Mouse (Mus musculus): ENCODE measurements around the gene Mblac2.
A peak's percentile ranks its signal among the peaks of the same experiment; 100 is the strongest.

The Mblac2 gene

DNA sequence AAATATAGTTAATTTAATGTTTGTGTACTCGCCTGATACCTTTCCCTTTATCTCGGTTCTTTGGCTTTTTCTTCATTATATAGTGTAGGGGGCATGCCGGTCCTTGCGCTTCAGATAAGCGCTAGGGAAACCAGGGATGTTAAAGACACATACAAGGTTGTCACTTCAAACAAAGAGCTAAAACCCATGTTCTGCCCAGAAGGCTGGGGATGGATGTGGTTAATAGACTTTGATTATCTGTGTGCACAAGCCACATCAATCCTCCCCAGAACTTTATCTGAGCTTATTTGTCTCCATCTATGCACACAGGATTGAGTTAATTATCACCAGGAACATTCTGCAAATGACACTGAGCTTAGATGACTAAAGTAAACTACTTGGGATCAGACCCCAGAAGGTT lies 25.5 kb downstream of the Mblac2 start:
- DNase-seq (ENCODE audit: low read depth, low spot score): no peak

DNA sequence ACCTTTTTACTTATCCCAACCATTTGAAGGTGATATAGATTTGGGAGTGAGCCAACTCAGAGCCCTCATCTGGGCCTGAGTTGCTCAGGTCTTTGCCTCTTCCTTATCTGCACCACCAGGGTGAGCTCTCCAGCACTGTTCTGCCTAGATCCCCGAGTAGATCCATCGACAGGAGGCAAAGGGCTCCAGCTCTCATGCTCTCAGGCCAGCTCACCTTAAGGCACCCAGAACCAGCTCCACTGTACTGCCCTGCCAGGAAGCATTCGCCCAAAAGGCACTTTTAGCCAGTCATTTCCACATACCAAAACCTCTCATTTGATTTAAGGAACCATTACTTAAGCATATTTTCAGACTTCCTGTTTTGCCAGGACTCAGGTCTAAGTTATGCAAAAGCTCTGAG lies 29.8 kb downstream of the Mblac2 start:
- DNase-seq (ENCODE audit: low read depth, low spot score): no peak

DNA sequence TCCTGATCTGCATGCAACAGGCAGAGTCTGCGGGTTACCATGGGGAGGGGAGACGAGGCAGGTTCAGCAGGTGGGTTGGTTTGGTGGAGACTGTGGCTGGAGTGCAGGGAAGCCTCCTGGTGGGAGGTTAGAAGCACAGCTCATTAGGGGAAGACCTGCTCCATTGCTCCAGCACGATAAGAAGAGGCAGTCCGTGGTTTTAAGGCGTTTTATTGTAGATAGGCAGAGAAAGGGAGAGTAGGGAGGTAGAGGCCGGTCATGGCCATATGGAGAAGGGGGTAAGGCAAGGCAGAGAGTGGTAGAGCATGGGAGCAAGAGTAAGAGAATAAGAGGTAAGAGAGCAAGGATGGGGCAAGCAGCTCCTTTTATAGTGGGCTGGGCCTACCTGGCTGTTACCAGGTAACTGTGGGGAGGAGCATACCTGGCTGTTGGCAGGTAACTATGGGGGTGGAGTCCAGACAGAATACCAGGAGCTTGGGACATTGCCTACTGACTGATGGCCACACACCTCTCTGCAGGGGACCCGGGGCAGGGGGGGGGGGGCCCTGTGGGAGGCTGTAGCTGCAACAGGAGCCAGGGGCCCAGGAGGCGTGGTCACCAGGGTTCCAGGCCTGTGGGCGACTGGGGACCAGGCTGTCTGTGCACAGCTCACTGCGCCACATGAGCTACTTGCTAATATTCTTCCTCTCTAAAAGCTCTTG lies 32.4 kb downstream of the Mblac2 start:
- DNase-seq (ENCODE audit: low read depth, low spot score): no peak

DNA sequence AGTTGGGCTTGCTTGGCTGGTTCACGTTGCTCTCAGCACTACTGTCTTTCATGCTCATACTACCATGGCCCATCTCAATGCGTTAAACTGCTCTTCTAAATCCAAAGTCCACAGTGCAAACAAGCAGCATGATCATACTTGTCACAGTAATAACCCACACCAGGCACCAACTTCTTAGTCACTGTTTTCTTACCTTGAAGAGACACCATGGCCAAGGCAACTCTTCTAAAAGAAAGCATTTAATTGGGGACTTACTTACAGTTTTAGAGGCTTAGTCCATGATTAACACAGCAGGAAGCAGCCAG lies 32.9 kb downstream of the Mblac2 start:
- DNase-seq (ENCODE audit: low read depth, low spot score): no peak

DNA sequence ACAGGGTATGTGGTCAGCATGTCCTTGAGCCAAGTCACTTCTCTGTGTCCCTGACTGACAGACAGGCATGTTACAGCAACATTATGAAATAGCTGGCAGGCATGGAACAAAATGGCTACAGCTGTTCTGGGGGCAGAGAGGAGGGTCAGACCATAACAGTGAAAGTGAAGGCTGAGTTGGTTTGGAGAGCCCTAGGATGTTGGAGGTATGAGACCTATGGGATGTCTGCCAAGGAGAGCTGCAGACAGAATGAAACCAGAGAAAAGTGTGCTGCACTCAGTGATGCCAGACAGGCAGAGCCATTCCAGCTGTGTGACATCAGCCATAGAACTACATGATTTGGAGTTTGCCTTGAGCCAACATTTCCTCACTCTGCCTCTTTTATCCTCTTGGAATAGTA lies 43.7 kb downstream of the Mblac2 start:
- no peak for DNase-seq (ENCODE audit: low read depth, low spot score)

DNA sequence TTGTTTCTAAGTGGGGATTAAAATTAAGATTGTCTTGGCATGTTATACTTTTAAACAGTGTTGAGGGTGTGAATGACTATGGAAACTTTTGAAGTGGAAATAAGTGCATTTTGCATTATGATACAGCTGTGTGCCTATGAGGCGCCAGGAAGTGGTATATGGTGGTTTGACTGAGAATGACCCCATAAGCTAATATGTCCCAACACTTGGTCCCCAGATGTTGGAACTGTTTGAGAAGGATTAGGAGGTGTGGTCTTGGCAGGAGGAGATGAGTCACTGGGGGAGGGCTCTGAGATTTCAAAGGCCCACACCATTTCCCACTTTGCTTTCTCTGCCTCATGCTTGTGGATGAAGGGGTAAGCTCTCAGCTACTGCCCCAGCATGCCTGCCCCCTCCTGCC lies 44.2 kb downstream of the Mblac2 start:
- DNase-seq (ENCODE audit: low read depth, low spot score): no peak

DNA sequence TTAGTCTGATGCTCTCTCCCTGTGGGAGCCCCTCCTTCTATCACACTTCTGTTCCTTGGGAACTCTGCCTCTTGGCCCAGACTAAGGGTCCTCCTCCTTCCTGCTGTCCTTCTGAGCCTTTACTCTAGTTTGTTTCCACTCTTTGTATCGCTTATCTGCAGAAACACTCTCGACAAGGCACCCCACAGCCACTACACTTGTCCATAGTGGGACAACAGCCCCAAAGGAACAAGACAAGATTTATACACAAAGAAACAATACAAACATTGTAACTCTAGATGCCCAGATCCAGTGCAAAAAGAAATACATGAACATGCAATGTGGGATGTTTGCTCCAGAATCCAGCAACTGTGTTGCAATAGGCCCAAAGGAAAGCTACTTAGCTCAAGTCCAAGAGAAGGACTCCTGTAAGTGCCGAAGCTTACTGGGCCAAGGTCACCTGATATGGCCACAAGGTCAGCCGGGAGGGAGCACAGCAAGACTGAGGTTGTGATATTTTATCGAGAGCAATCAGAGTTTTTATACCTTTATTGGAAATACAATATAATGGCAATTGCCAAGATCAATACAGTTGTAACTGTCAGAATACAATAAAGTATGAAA lies 46.0 kb downstream of the Mblac2 start:
- no peak for DNase-seq (ENCODE audit: low read depth, low spot score)

DNA sequence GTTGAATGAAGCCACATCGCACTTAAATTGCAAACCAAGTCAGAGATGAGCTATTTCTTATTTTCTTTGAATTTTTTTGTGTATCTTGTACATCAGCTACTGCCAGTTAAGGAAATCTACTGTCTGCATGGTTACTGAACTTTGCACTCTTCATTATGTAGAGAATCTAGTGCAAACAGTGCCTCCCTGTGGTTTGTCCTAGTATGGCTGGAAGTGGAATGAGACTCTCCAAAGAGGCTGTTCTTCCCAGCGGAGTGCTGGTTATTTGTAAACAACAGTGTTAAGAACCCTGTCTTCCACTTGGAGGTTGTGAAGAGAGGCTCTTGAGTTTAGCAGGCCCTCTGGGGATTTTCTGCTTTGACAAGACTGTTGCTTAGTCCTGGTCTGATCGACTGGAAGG lies 49.2 kb downstream of the Mblac2 start:
- peak; percentile 33 for DNase-seq (ENCODE audit: low read depth, low spot score)

DNA sequence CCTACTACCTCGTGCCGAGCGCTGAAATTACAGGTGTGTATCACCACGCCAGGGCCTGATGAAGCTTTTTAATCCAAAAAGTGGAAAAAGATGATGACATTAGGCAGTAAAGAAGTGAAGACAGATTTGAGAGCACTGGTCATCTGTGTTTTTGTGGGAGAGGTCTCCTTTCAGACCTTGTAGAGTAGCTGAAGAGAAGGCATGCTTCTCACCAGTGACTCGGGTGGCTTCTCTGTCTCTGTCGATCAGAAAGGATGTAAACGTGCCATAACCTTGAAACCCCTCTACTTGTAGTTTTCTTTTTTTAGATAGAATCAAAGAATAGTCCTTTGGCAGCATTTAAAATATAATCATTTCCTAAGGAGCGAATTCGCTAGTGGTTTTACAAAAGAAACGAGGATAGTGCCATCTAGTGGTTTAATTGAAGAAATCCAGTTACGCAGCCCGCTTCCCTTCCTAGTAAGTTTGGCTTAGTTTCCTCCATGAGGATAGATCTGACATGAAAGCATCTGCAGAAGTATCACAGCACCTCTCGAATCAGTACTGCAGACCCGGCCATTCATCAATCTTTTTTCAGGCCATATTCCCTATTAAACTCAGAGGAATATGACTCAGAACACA lies 50.5 kb downstream of the Mblac2 start:
- peak; percentile 53 for DNase-seq (ENCODE audit: low read depth, low spot score)

DNA sequence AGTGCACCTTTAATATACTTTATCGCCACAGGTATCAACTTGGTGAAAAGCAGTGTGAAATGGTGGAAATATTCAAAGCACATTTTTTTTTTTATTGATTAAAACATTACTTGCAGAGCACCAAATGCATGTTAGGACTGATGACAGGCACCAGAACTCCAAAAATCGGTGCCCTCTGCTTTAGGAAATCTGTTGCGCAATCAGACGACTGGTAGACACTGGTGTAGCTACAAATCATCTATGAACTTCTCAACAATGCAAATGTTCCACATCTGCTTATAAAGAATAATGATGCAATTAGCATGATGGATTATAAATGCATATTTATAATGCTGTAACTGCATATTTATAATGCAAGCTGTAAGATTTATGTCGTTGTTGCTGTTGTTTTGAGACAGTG lies 53.0 kb downstream of the Mblac2 start:
- DNase-seq (ENCODE audit: low read depth, low spot score): no peak

DNA sequence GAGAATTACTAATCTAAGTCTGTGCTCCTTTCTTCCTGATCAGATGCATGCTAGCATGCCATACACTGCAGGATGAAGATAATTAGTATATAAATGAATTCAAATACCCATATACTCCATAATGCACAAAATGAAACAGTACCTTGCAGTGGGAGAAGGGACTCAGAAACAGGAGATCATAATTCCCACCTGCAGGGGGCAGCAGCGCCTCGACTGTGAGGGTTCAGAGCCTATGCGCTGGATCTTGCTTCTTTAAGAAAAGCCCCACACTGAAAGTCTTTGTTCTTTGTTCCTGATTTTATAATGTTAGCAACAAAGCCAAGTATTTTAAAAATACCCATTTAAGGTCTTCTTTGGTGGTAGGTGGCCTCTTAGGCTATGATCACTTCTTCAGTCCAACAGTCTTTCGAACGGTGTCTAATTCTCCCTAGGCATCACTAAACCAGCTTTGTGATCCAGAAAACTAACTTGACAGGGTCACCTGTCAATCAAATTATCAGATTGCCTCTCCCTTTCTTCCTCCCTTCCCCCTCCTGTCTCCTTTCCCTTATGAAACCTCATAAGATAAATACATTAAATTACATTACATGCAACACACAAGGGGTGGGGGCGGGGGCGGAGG lies 56.0 kb downstream of the Mblac2 start:
- DNase-seq (ENCODE audit: low read depth, low spot score): no peak

DNA sequence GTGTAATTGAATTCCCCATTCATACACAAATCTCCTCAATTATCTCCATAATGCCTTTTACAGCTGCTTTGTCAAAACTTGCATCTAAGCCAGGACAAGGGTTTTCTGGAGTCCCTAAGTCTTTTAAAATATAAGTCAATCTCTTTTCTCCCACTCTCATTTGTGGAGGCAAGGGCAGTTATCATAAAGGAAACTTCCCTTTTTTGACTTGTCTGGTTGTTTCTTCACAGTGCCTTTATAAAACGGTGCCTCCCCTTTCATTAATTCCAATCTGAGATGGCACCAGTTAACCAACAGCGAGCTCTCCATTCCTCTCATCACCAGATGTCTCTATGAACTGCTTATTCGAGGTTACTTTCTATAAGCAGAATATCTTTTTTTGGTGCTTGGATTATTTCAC lies 65.1 kb downstream of the Mblac2 start:
- DNase-seq (ENCODE audit: low read depth, low spot score): no peak

DNA sequence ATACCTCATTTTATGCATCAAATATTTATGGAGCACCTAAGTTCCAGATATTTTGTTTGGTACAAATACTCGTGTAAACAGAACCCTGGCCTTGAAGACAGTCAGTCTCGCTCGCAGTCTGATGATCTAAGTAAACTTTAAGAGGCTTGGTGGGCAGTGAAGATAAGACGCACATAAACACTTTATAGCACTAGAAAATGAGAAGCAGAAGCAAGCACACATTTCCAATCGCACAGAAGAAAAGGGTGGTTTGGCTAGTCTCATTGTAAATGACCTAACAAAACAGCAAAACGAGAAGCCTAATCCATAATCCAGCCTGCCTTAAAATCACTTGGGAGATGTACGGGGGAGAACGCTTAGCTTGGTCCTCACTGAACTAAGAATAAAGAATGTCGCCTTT lies 71.3 kb downstream of the Mblac2 start:
- no peak for DNase-seq (ENCODE audit: low read depth, low spot score)

DNA sequence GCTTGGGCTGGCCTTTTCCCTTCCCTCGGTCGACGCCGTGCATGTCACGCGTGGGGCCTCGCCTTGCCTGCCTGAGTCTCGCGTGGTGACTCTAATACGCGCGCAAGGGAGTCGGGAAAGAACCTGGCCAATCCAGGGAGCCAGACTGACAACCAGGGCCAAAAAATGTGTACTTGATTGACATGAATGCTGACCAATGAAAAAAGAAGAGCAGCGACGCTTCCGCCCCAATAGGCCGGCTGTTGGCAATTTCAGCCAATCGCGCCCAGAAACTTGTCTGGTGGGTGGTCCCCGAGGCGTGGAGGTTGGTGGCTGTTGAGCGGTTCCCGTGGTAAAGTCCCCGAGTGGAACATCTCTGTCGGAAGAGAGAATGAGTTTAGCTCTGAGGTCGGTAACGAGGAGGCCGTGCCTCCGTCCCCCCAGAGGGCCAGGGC lies 71.8 kb downstream of the Mblac2 start, which contains the start of gene Cetn3:
TSS of gene Cetn3 (plus strand) at position 107 of the 434 bp plus-strand sequence.
- peak; percentile 98 for DNase-seq (ENCODE audit: low read depth, low spot score)

DNA sequence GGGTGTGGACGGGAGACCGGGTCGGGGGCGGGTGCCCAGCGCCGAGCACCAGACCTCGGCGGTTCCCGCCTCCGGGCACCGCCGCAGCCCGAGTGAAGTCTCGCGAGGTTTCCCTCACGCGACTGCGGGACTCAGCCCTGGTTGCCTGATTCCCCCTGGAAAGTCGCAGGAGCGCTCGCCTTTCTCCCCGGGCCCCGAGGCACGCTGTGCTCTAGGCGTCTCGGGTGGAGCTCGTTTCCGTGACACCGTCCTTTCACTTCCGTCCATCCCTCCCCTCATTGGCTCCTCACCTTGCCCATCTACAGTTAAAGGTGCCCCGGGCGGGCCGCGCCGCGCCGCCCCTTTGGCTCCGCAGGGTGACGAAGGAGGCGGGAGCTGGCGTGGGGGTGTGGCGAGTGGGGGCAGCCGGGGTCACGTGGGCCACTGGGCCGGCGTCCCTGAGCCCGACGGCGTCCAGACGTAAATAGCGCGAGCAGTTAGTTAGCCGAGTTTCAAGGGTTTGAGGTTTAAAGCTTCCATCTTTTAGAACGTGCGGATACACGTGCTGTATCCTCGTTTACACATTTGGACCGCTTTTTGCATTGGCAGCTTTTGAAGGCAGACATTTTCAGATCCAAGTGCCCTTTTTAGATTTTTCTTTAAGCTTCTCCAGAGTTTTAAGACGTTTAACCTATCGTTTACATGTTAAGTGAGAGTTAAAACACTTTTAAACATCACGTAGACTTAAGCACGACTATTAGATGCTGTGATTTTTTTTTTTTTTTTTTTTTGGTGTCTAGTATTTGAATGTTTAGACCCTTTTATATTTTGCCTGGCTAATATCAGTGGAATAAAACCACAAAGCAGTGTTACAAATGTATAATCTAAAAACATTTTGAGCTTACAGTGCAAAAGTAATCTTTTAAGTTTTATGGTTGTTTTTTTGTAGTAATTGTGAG lies 72.5 kb downstream of the Mblac2 start:
- peak; percentile 96 for DNase-seq (ENCODE audit: low read depth, low spot score)

DNA sequence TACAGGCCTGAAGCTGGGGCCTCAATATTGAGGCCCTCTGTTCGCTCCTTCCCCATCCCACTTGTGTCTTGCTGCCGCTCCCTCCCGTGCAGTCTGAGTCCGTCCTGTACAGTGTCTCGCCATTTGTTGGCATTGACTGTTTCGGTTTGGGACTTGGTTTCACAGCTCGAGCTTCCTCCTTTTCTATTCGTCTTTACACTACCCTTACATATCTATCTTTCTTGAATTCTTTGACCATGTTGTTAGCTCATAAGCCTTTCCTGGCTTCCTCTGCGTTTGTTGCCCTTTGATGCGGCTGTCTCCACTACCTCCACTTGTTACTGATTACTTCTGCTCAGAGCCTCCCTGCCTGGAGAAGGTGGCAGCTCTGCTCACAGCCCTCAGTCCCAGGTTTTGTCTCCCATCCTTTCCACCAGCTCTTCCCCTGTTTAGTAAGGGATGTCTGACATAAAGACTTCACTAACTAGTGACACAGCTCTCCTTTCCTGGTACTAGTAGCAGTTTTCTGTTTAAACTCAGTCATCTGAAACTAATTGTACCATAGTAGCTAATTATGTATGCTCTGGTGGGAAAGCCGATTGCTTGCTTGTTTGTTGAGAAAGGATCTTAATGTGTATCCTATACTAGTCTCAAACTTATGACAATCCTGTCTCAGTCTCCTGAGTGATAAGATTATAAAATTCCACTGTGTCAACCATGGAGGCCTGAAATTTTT lies 74.8 kb downstream of the Mblac2 start:
- DNase-seq (ENCODE audit: low read depth, low spot score): no peak

DNA sequence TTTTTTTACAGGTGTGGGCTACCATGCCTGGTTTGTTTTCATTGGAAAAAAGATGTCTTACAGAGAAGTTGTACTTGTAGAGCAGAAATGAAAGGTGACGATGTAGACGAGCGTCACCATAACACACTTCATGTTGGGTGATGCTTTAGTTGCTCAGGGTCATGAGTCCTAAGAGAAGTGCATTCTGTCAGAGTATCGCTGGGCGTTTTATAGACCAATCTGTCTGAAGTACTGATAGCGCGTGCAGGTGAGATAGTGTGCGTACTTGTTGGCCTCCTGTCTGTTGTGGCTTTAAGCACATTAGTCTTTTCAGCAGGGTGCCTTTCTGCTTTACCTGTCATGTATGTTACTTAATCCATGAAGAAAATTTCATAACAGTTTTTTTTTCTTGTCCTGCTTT lies 79.0 kb downstream of the Mblac2 start:
- DNase-seq (ENCODE audit: low read depth, low spot score): no peak

DNA sequence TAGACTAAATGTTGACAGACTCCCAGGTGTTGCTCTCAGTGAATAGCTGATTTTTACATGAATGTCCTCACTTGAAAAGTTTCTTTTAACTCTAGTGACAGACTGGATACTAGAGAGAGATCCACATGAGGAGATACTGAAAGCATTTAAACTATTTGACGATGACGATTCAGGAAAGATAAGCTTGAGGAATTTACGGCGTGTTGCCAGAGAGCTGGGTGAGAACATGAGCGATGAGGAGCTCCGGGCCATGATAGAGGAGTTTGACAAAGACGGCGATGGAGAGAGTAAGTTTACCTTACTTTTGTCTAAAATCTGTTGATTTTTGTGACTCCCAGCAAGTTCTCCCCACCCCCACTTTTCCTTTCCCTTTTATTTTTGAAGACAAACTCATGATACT lies 80.7 kb downstream of the Mblac2 start:
- DNase-seq (ENCODE audit: low read depth, low spot score): no peak

DNA sequence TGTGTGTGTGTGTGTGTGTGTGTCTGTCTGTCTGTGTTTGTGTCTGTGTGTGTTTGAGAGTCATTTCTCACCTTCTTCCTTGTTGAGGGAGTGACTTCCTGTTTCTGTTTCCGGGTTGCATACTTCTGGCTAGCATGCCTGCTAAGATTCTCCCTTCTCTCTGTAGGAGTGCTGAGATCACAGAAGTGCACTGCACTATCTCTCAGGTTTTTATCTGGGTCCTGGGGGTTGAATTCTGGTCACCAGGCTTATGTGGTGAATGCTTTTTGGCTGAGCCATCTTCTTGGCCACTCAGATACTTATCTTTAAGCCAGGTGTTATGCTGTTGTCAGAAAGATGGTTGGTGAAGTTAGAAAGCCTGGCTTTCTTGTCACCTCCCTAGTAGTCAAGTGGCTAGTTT lies 82.7 kb downstream of the Mblac2 start:
- DNase-seq (ENCODE audit: low read depth, low spot score): no peak

DNA sequence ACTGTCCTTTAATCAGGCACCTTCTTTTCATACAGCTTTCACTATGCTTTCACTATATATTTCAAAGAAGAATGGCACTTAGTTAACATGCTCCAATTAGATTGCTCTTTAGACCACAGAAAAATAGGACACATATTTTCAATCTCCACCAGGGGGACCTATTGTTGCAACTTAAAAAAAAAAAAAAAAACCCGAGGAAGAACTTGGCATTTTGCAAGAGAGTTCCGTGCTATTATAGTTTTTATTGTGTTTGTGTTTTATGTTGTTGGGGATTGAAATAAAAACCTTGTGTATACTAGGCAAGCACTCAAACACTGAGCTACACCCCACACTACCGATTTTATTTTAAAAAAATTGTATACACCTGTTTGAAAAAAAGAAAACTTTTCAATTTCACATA lies 90.0 kb downstream of the Mblac2 start:
- no peak for DNase-seq (ENCODE audit: low read depth, low spot score)

All from forelimb bud, embryonic 11.5 days (tissue).